Mouse (Mus musculus) hindbrain, postnatal 0 days (tissue): Measurements from ENCODE around the gene F11r. TPM values are rescaled to one million over a fixed set of nuclear protein-coding genes. Genes with fewer than 3 reads are reported as not detected.
A peak's percentile ranks its signal among the peaks of the same experiment; 100 is the strongest.

Experiments
- ATAC-seq: fragments of 200-750 bp; cut with Nextera tagmentation; 2 replicates; pipeline ENCODE4 v1.8.0; 2017; ENCODE audit warnings: mild to moderate bottlenecking, moderate TSS enrichment, moderate library complexity
- DNase-seq: peaks from one replicate; pipeline ENCODE4 v3.0.0-alpha.2; 2015; ENCODE audit warnings: low spot score
- H3K27ac ChIP-seq: fragments of 300-500 bp; sonication (generic); 2 replicates; pipeline ENCODE4 v1.5.1; 2014; ENCODE audit warnings: mild to moderate bottlenecking
- H3K27me3 ChIP-seq: fragments of 300-500 bp; sonication (generic); 2 replicates; pipeline ENCODE4 v1.6.1; 2014; ENCODE audit warnings: low read length, mixed read lengths; ENCODE audit not compliant: insufficient read depth
- H3K36me3 ChIP-seq: fragments of 300-500 bp; sonication (generic); 2 replicates; pipeline ENCODE4 v1.6.1; 2014; ENCODE audit warnings: low read length, mixed read lengths; ENCODE audit not compliant: insufficient read depth
- H3K4me1 ChIP-seq: fragments of 300-500 bp; sonication (generic); 2 replicates; pipeline ENCODE4 v1.6.1; 2014; ENCODE audit warnings: antibody characterized with exemption, low read length, mixed read lengths; ENCODE audit not compliant: insufficient read depth
- H3K4me2 ChIP-seq: fragments of 300-500 bp; sonication (generic); 2 replicates; pipeline ENCODE4 v1.6.1; 2014; ENCODE audit warnings: low read depth, mild to moderate bottlenecking, low read length, moderate library complexity, mixed read lengths
- H3K4me3 ChIP-seq: fragments of 300-500 bp; sonication (generic); 2 replicates; pipeline ENCODE4 v1.5.1; 2014; ENCODE audit warnings: low read length
- H3K9ac ChIP-seq: fragments of 300-500 bp; sonication (generic); replicated peaks from 2 replicates; pipeline ENCODE4 v1.6.1; 2014; ENCODE audit warnings: mild to moderate bottlenecking, low read length, moderate library complexity, mixed read lengths
- H3K9me3 ChIP-seq: fragments of 300-500 bp; sonication (generic); 2 replicates; pipeline ENCODE4 v1.6.1; 2016; ENCODE audit warnings: low read length, mixed read lengths
- CTCF ChIP-seq: IDR thresholded peaks from 2 replicates; pipeline ENCODE4 v1.5.1; 2016; ENCODE audit warnings: antibody characterized with exemption, control low read depth, low read depth
- WGBS: fragments of 180-500 bp; shearing (Covaris S2); extraction: QIAGEN DNeasy Blood & Tissue Kit; methylation state at CpG from one replicate; pipeline ENCODE4 v1.1.7; 2014; 5-methylcytosine and 5-hydroxymethylcytosine counted together
- polyA plus RNA-seq: library from polyadenylated mRNA; unstranded; fragments of >200 nt; fragmentation: Nextera tagmentation; extraction: Ambion mirVana; gene quantifications from 2 replicates; pipeline ENCODE4 v1.2.1, GENCODE M21; 2015
- total RNA-seq: library from RNA; depleted of rRNA; stranded (reverse); fragments of >200 nt; gene quantifications from 2 replicates; pipeline ENCODE4 v1.2.3, GENCODE M21; 2014; rRNA removed

F11r gene
- total and polyA plus RNA-seq, 2 experiments from 2014 or later = 8.2 to 14.2 TPM

DNA sequence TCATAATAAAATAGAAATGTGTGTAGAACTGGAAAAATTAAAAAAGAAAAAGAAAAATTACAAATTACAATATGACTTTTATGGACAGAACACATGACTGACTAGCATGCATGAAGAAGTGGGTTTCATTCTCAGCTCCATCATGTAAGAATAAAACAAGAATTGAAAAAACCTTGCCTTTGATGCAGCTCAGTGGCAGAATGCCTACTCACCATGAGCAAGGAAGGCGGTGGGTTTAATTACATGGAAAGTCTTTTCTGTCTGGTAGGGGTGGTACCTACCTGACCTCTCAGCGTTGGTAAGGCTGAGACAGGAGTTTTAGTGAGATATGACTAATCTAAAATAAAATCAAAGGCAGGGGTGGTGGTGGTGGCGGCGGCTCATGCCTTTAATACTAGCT is 67.3 kb downstream of the F11r start:
- Histone ChIP-seq H3K4me1 (no peaks in the 10 kb centered on the region), H3K36me3 (no peaks in the 10 kb centered on the region), H3K27me3 (no peaks in the 10 kb centered on the region), H3K4me2 (peak overlapping the region; percentile 81), H3K4me3 (peak overlapping the region; percentile 49), H3K27ac (no peak overlapping the region), H3K9ac (no peak overlapping the region; the same call in 1 of the 2 replicates), H3K9me3 (no peaks in the 10 kb centered on the region)
- DNase-seq (no peak), ATAC-seq (no peak)
- TF ChIP-seq CTCF = no peak
- WGBS = 66% methylated on average over 4 of the region's 4 CpGs

GRCm38 (mm10) chr1:171513234-171513633 is 75.9 kb downstream of the F11r start:
- H3K9ac ChIP-seq = no peak overlapping the region
- H3K27me3 ChIP-seq = no peaks in the 10 kb centered on the region
- H3K4me1 ChIP-seq = no peaks in the 10 kb centered on the region
- 85% methylated on average over 2 of the region's 2 CpGs for WGBS
- no peak for ATAC-seq
- no peak overlapping the region for H3K4me3 ChIP-seq
- no peak for TF ChIP-seq CTCF
- no peaks in the 10 kb centered on the region for H3K9me3 ChIP-seq
- H3K27ac ChIP-seq = no peak overlapping the region
- no peaks in the 10 kb centered on the region for H3K36me3 ChIP-seq
- no peak overlapping the region for H3K4me2 ChIP-seq
- DNase-seq = no peak

DNA sequence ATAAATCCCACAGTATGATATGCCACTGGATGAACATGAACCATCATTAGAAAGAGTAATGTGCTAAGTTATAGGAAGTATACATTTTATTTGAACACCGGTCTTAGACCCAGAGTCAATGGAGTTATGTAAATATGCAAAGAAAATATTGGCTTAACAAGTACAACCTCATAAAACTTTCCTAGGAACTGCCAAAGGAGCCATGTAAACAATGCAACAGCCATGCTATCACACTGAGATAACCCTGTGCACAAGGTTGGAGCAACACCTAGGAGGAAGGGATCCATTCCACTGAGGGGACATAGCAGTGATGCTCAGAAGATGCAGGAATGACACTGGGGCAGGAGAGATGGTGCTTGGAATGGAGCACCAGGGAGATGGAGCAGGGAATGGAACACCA is 76.4 kb downstream of the F11r start:
- DNase-seq (no peak), ATAC-seq (no peak)
- Histone ChIP-seq H3K9ac (no peak overlapping the region), H3K27ac (no peak overlapping the region), H3K4me1 (no peaks in the 10 kb centered on the region), H3K9me3 (no peaks in the 10 kb centered on the region), H3K36me3 (no peaks in the 10 kb centered on the region), H3K27me3 (no peaks in the 10 kb centered on the region), H3K4me3 (no peak overlapping the region), H3K4me2 (no peak overlapping the region)
- 95% methylated on average over 1 of the region's 1 CpGs for WGBS
- no peak for TF ChIP-seq CTCF

Other genes starting within 250 kb of the F11r start
- 19.4 and 23.5 TPM in 2 replicates for gene Pcp4l1, start 241.3 kb upstream of the F11r start, total RNA-seq
- gene Pcp4l1, start 241.3 kb upstream of the F11r start, polyA plus RNA-seq = 53.6 and 65.6 TPM in 2 replicates
- gene Nr1i3, start 223.6 kb upstream of the F11r start, total RNA-seq = not detected in 2 replicates
- 0.40 and 0.43 TPM in 2 replicates for gene Nr1i3, start 223.6 kb upstream of the F11r start, polyA plus RNA-seq
- 44.2 and 53.6 TPM in 2 replicates for gene Tomm40l, start 215.0 kb upstream of the F11r start, total RNA-seq
- 41.1 and 45.5 TPM in 2 replicates for gene Tomm40l, start 215.0 kb upstream of the F11r start, polyA plus RNA-seq
- not detected in 2 replicates for gene Apoa2, start 212.5 kb upstream of the F11r start, total RNA-seq
- gene Apoa2, start 212.5 kb upstream of the F11r start, polyA plus RNA-seq = 8.1 and 8.8 TPM in 2 replicates
- gene Fcer1g, start 203.2 kb upstream of the F11r start, total RNA-seq = 24.2 and 30.6 TPM in 2 replicates
- gene Fcer1g, start 203.2 kb upstream of the F11r start, polyA plus RNA-seq = 31.4 and 34.6 TPM in 2 replicates
- gene Adamts4, start 187.1 kb upstream of the F11r start, total RNA-seq = 7.4 and 8.9 TPM in 2 replicates
- 4.4 and 5.1 TPM in 2 replicates for gene Adamts4, start 187.1 kb upstream of the F11r start, polyA plus RNA-seq
- gene Ndufs2, start 186.1 kb upstream of the F11r start, total RNA-seq = 234 and 269 TPM in 2 replicates
- gene Ndufs2, start 186.1 kb upstream of the F11r start, polyA plus RNA-seq = 279 and 286 TPM in 2 replicates
- gene B4galt3, start 167.2 kb upstream of the F11r start, total RNA-seq = 80.5 and 101 TPM in 2 replicates
- gene B4galt3, start 167.2 kb upstream of the F11r start, polyA plus RNA-seq = 88.8 and 91.9 TPM in 2 replicates
- 35.0 and 44.3 TPM in 2 replicates for gene Ppox, start 156.3 kb upstream of the F11r start, total RNA-seq
- gene Ppox, start 156.3 kb upstream of the F11r start, polyA plus RNA-seq = 32.4 and 34.3 TPM in 2 replicates
- gene Usp21, start 149.5 kb upstream of the F11r start, total RNA-seq = 48.6 and 58.7 TPM in 2 replicates
- 71.7 and 73.3 TPM in 2 replicates for gene Usp21, start 149.5 kb upstream of the F11r start, polyA plus RNA-seq
- 88.3 and 90.1 TPM in 2 replicates for gene Ufc1, start 142.5 kb upstream of the F11r start, total RNA-seq
- 142 and 146 TPM in 2 replicates for gene Ufc1, start 142.5 kb upstream of the F11r start, polyA plus RNA-seq
- 28.7 and 30.2 TPM in 2 replicates for gene Dedd, start 108.4 kb upstream of the F11r start, total RNA-seq
- gene Dedd, start 108.4 kb upstream of the F11r start, polyA plus RNA-seq = 38.4 and 39.9 TPM in 2 replicates
- gene Nit1, start 91.9 kb upstream of the F11r start, total RNA-seq = 49.0 and 51.8 TPM in 2 replicates
- 44.7 and 45.9 TPM in 2 replicates for gene Nit1, start 91.9 kb upstream of the F11r start, polyA plus RNA-seq
- gene Pfdn2, start 91.9 kb upstream of the F11r start, total RNA-seq = 11.9 and 13.1 TPM in 2 replicates
- gene Pfdn2, start 91.9 kb upstream of the F11r start, polyA plus RNA-seq = 136 and 140 TPM in 2 replicates
- 4.3 and 5.1 TPM in 2 replicates for gene Klhdc9, start 76.7 kb upstream of the F11r start, total RNA-seq
- gene Klhdc9, start 76.7 kb upstream of the F11r start, polyA plus RNA-seq = 5.3 and 7.8 TPM in 2 replicates
- 2.8 and 5.0 TPM in 2 replicates for gene Nectin4, start 67.4 kb upstream of the F11r start, total RNA-seq
- gene Nectin4, start 67.4 kb upstream of the F11r start, polyA plus RNA-seq = 3.8 and 4.9 TPM in 2 replicates
- 0.52 and 1.3 TPM in 2 replicates for gene Arhgap30, start 48.6 kb upstream of the F11r start, total RNA-seq
- gene Arhgap30, start 48.6 kb upstream of the F11r start, polyA plus RNA-seq = 0.77 and 0.84 TPM in 2 replicates
- gene Usf1, start 26.2 kb upstream of the F11r start, total RNA-seq = 133 and 148 TPM in 2 replicates
- 132 and 141 TPM in 2 replicates for gene Usf1, start 26.2 kb upstream of the F11r start, polyA plus RNA-seq
- gene Tstd1, start 18.7 kb upstream of the F11r start, total RNA-seq = 1.5 TPM in 1 of 2 replicates, not detected in the other
- gene Tstd1, start 18.7 kb upstream of the F11r start, polyA plus RNA-seq = 2.3 and 2.7 TPM in 2 replicates
- gene Alyref2, start 65.9 kb downstream of the F11r start, total RNA-seq = 10.1 and 10.4 TPM in 2 replicates
- gene Alyref2, start 65.9 kb downstream of the F11r start, polyA plus RNA-seq = 20.5 and 20.6 TPM in 2 replicates
- gene Itln1, start 97.8 kb downstream of the F11r start, total RNA-seq = not detected in 2 replicates
- not detected in 2 replicates for gene Itln1, start 97.8 kb downstream of the F11r start, polyA plus RNA-seq
- gene Cd244a, start 121.7 kb downstream of the F11r start, total RNA-seq = 0.05 TPM in 1 of 2 replicates, not detected in the other
- not detected in 2 replicates for gene Cd244a, start 121.7 kb downstream of the F11r start, polyA plus RNA-seq
- gene Ly9, start 169.9 kb downstream of the F11r start, total RNA-seq = 0.63 TPM in 1 of 2 replicates, not detected in the other
- 0.14 TPM in 1 of 2 replicates, not detected in the other for gene Ly9, start 169.9 kb downstream of the F11r start, polyA plus RNA-seq
- not detected in 2 replicates for gene Slamf7, start 215.5 kb downstream of the F11r start, total RNA-seq
- not detected in 2 replicates for gene Slamf7, start 215.5 kb downstream of the F11r start, polyA plus RNA-seq
- 0.54 and 2.1 TPM in 2 replicates for gene Cd48, start 244.5 kb downstream of the F11r start, total RNA-seq
- gene Cd48, start 244.5 kb downstream of the F11r start, polyA plus RNA-seq = 0.95 and 1.5 TPM in 2 replicates